Comparison of ENCODE assay signal across 21 mouse cellular contexts in the genomic region with DNA sequence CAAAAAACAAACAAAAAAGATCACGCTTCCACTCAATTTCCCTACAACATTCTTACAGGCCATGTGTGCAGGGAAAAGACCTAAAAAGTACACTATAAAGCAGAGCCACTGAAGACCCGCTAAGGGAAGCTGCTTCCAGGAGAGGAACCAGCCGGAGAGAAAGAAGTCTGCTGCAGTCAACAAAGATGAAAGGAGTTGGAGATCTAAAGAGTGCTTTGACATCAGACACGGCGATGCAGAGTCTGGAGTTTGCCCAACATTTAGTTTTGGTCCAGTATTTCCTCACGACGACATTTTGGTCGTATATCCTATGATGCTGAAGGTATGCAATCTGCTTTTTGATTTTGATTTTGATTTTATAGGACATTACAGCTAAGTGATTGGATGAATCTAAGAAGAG.
A peak's percentile ranks its signal among the peaks of the same experiment; 100 is the strongest.
DNase-seq lines count a peak whose midpoint lies in the region; ATAC-seq and TF ChIP-seq lines count a peak whose summit lies in the region.
"Had no signal": no experiment of that assay in that cellular context is flagged by ENCODE, and none has a peak within 500 bp of the region (broad histone marks: within the 10 kb centered on the region; RNA-seq: fewer than 3 reads in every experiment).

No protein-coding gene starts in this region.

- WGBS in intestine, embryonic 14.5 days: 76% methylated on average over 8 of the region's 8 CpGs
- 85% methylated on average over 8 of the region's 8 CpGs for WGBS in intestine, postnatal 0 days
- WGBS in hindbrain, embryonic 16.5 days: 83% methylated on average over 8 of the region's 8 CpGs

- peak; percentile 28 for DNase-seq in intestine, embryonic 14.5 days (ENCODE audit: low spot score)
- peak; percentile 36 for DNase-seq in thymus, postnatal 4 days
- DNase-seq in thymus, postnatal 25 days: no peak
- DNase-seq: adrenal gland, adult 8-10 months; cerebellum, adult 11 months; cerebellum, adult 8-10 months; cerebellum, postnatal 14 days; embryo, embryonic 11 days; gastrocnemius, adult 2 months; gastrocnemius, postnatal 36 days; heart, adult 18-20 months; heart, postnatal 10 days had no signal

- peaks cover 6% of the 10 kb centered on the region; the same call in 1 of the 2 replicates for H3K36me3 ChIP-seq in intestine, embryonic 14.5 days (ENCODE audit: control insufficient read depth, insufficient read depth, low read length)
- H3K36me3 ChIP-seq in intestine, postnatal 0 days (ENCODE audit: control insufficient read depth, insufficient read depth): peaks cover 9% of the 10 kb centered on the region
- no peaks in the 10 kb centered on the region for H3K36me3 ChIP-seq in hindbrain, embryonic 16.5 days (ENCODE audit: control insufficient read depth, insufficient read depth, low read length)

- H3K4me2 ChIP-seq in intestine, embryonic 14.5 days (ENCODE audit: low read length): no peak overlapping the region
- no peak overlapping the region for H3K4me2 ChIP-seq in intestine, postnatal 0 days (replicated peaks; ENCODE audit: low read depth)
- H3K4me2 ChIP-seq in hindbrain, embryonic 16.5 days (ENCODE audit: low read length): no peak overlapping the region
- H3K4me2 ChIP-seq: embryonic facial prominence, embryonic 15.5 days; hindbrain, embryonic 14.5 days had no signal

- no peak for TF ChIP-seq CTCF in intestine, postnatal 0 days (IDR thresholded peaks at IDR 0.05; ENCODE audit: low read depth)

- H3K4me1 ChIP-seq in intestine, embryonic 14.5 days (replicated peaks; ENCODE audit: control insufficient read depth, insufficient read depth, low read length): no peaks in the 10 kb centered on the region
- H3K4me1 ChIP-seq in intestine, postnatal 0 days (replicated peaks; ENCODE audit: control insufficient read depth, insufficient read depth, low read length): no peaks in the 10 kb centered on the region
- H3K4me1 ChIP-seq in hindbrain, embryonic 16.5 days (ENCODE audit: control insufficient read depth, insufficient read depth, low read depth, low read length): peaks cover 3% of the 10 kb centered on the region; the same call in 1 of the 2 replicates

- H3K4me3 ChIP-seq in intestine, embryonic 14.5 days (ENCODE audit: low read depth, low read length): no peak overlapping the region
- H3K4me3 ChIP-seq in intestine, postnatal 0 days (ENCODE audit: low read depth, low read length): no peak overlapping the region
- no peak overlapping the region for H3K4me3 ChIP-seq in hindbrain, embryonic 16.5 days (ENCODE audit: low read length)
- H3K4me3 ChIP-seq: embryonic facial prominence, embryonic 15.5 days; erythroblast, embryonic 14.5 days; forebrain, embryonic 10.5 days; gastrocnemius, adult 2 months; heart, embryonic 10.5 days had no signal

- no peak for ATAC-seq in intestine, embryonic 14.5 days (replicated peaks; ENCODE audit: low FRiP score, low TSS enrichment, low read depth)
- no peak for ATAC-seq in intestine, postnatal 0 days
- peak; percentile 13 for ATAC-seq in activated CD4-positive, CD25-positive, alpha-beta regulatory T cell, adult 4 months
- ATAC-seq in hindbrain, embryonic 16.5 days: no peak
- ATAC-seq: forebrain, embryonic 14.5 days had no signal

- no peak overlapping the region for H3K9ac ChIP-seq in intestine, embryonic 14.5 days (ENCODE audit: low read length)
- H3K9ac ChIP-seq in intestine, postnatal 0 days (ENCODE audit: low read depth, low read length): no peak overlapping the region
- H3K9ac ChIP-seq in hindbrain, embryonic 16.5 days (ENCODE audit: low read depth, low read length): no peak overlapping the region
- H3K9ac ChIP-seq: embryonic facial prominence, embryonic 15.5 days; hindbrain, embryonic 14.5 days had no signal

- H3K27ac ChIP-seq in intestine, embryonic 14.5 days (ENCODE audit: low read depth): no peak overlapping the region
- no peak overlapping the region for H3K27ac ChIP-seq in intestine, postnatal 0 days (ENCODE audit: low read depth, low read length)
- no peak overlapping the region for H3K27ac ChIP-seq in hindbrain, embryonic 16.5 days (ENCODE audit: low read depth, low read length)
- H3K27ac ChIP-seq: embryonic facial prominence, embryonic 15.5 days; forebrain, embryonic 10.5 days; gastrocnemius, adult 2 months; heart, embryonic 10.5 days; hindbrain, embryonic 14.5 days had no signal

- no peaks in the 10 kb centered on the region for H3K27me3 ChIP-seq in intestine, embryonic 14.5 days (replicated peaks; ENCODE audit: control insufficient read depth, insufficient read depth, low read length)
- H3K27me3 ChIP-seq in intestine, postnatal 0 days (replicated peaks; ENCODE audit: control insufficient read depth, insufficient read depth, low read length): no peaks in the 10 kb centered on the region
- no peaks in the 10 kb centered on the region for H3K27me3 ChIP-seq in hindbrain, embryonic 16.5 days (replicated peaks; ENCODE audit: control insufficient read depth, insufficient read depth, low read length)
- H3K27me3 ChIP-seq: embryonic facial prominence, embryonic 15.5 days had no signal

- no peaks in the 10 kb centered on the region for H3K9me3 ChIP-seq in intestine, embryonic 14.5 days (ENCODE audit: control insufficient read depth, low read length)
- no peaks in the 10 kb centered on the region for H3K9me3 ChIP-seq in intestine, postnatal 0 days (ENCODE audit: control insufficient read depth)
- no peaks in the 10 kb centered on the region for H3K9me3 ChIP-seq in hindbrain, embryonic 16.5 days (ENCODE audit: control insufficient read depth, low read length)
- H3K9me3 ChIP-seq: embryonic facial prominence, embryonic 15.5 days; forebrain, embryonic 10.5 days; heart, embryonic 10.5 days had no signal
